Mouse (Mus musculus) macrophage (primary cell): ENCODE results near the gene Osbp2. TPM values are rescaled to one million over a fixed set of nuclear protein-coding genes. Genes with fewer than 3 reads are reported as not detected.

Source experiments
- H3K27ac ChIP-seq: fragments of 350-480 bp; formaldehyde crosslinking; 2 replicates; pipeline ENCODE4 v1.9.0; 2021
- H3K36me3 ChIP-seq: fragments of 350-480 bp; formaldehyde crosslinking; 2 replicates; pipeline ENCODE4 v1.9.0; 2021; ENCODE audit errors: inconsistent target
- H3K4me3 ChIP-seq: fragments of 350-480 bp; formaldehyde crosslinking; 2 replicates; pipeline ENCODE4 v1.9.0; 2021; ENCODE audit errors: inconsistent target
- H3K79me2 ChIP-seq: fragments of 350-480 bp; formaldehyde crosslinking; 2 replicates; pipeline ENCODE4 v1.9.0; 2021; ENCODE audit errors: inconsistent target
- WGBS: methylation state at CpG from one replicate; pipeline ENCODE4 v1.1.7; 2026; ENCODE audit warnings: inconsistent platforms; ENCODE audit not compliant: missing documents; 5-methylcytosine and 5-hydroxymethylcytosine counted together
- polyA plus RNA-seq: library from polyadenylated mRNA; stranded (reverse); fragments of 250-400 nt; gene quantifications from 3 replicates; pipeline ENCODE4 v1.2.4, GENCODE M21; 2018; ENCODE audit warnings: inconsistent platforms

The Osbp2 gene
- polyA plus RNA-seq, 1 experiment from 2014 or later: 28.2 TPM

GRCm38 (mm10) chr11:3853481-3854034, 10.1 kb downstream of the Osbp2 start:
- Histone ChIP-seq H3K27ac (no peak overlapping the region), H3K36me3 (no peaks in the 10 kb centered on the region), H3K79me2 (no peaks in the 10 kb centered on the region), H3K4me3 (no peak overlapping the region)
- WGBS: 32% methylated on average over 5 of the region's 5 CpGs

- Histone ChIP-seq H3K4me3 (no peak overlapping the region), H3K27ac (no peak overlapping the region), H3K36me3 (no peaks in the 10 kb centered on the region), H3K79me2 (no peaks in the 10 kb centered on the region)
- 94% methylated on average over 8 of the region's 10 CpGs for WGBS
Measured at GRCm38 (mm10) chr11:3853031-3853430, 10.7 kb downstream of the Osbp2 start.

- WGBS: 95% methylated on average over 4 of the region's 4 CpGs
- Histone ChIP-seq H3K4me3 (no peak overlapping the region), H3K36me3 (no peaks in the 10 kb centered on the region), H3K27ac (no peak overlapping the region), H3K79me2 (no peaks in the 10 kb centered on the region)
Measured at GRCm38 (mm10) chr11:3851872-3852271, 11.8 kb downstream of the Osbp2 start.

- no peak overlapping the region for H3K4me3 ChIP-seq
- no peaks in the 10 kb centered on the region for H3K36me3 ChIP-seq
- WGBS: 83% methylated on average over 5 of the region's 5 CpGs
- H3K27ac ChIP-seq: no peak overlapping the region
- H3K79me2 ChIP-seq: no peaks in the 10 kb centered on the region
Measured at GRCm38 (mm10) chr11:3850746-3851277, 12.9 kb downstream of the Osbp2 start.

GRCm38 (mm10) chr11:3850315-3850614, 13.4 kb downstream of the Osbp2 start:
- H3K36me3 ChIP-seq: no peaks in the 10 kb centered on the region
- no peak overlapping the region for H3K4me3 ChIP-seq
- 94% methylated on average over 2 of the region's 2 CpGs for WGBS
- H3K79me2 ChIP-seq: no peaks in the 10 kb centered on the region
- H3K27ac ChIP-seq: no peak overlapping the region

GRCm38 (mm10) chr11:3849469-3850314, 14.0 kb downstream of the Osbp2 start:
- 73% methylated on average over 15 of the region's 15 CpGs for WGBS
- Histone ChIP-seq H3K79me2 (no peaks in the 10 kb centered on the region), H3K27ac (no peak overlapping the region), H3K4me3 (no peak overlapping the region), H3K36me3 (no peaks in the 10 kb centered on the region)

GRCm38 (mm10) chr11:3846351-3846750, 17.4 kb downstream of the Osbp2 start:
- H3K79me2 ChIP-seq: no peaks in the 10 kb centered on the region
- no peak overlapping the region for H3K4me3 ChIP-seq
- H3K36me3 ChIP-seq: no peaks in the 10 kb centered on the region
- WGBS: 82% methylated on average over 2 of the region's 2 CpGs
- no peak overlapping the region for H3K27ac ChIP-seq

- H3K27ac ChIP-seq: no peak overlapping the region
- H3K36me3 ChIP-seq: no peaks in the 10 kb centered on the region
- H3K4me3 ChIP-seq: no peak overlapping the region
- H3K79me2 ChIP-seq: no peaks in the 10 kb centered on the region
- 94% methylated on average over 17 of the region's 17 CpGs for WGBS
Measured at GRCm38 (mm10) chr11:3843943-3844734, 19.6 kb downstream of the Osbp2 start.

- 94% methylated on average over 4 of the region's 4 CpGs for WGBS
- Histone ChIP-seq H3K27ac (no peak overlapping the region), H3K79me2 (no peaks in the 10 kb centered on the region)
Measured at GRCm38 (mm10) chr11:3835271-3835670, 28.4 kb downstream of the Osbp2 start.

GRCm38 (mm10) chr11:3834421-3835098, 29.1 kb downstream of the Osbp2 start:
- 56% methylated on average over 13 of the region's 13 CpGs for WGBS
- Histone ChIP-seq H3K27ac (no peak overlapping the region), H3K4me3 (no peak overlapping the region), H3K36me3 (no peaks in the 10 kb centered on the region), H3K79me2 (no peaks in the 10 kb centered on the region)

More at GRCm38 (mm10) chr11:3835271-3835670, 28.4 kb downstream of the Osbp2 start:
- Histone ChIP-seq H3K36me3 (no peaks in the 10 kb centered on the region), H3K4me3 (no peak overlapping the region)

GRCm38 (mm10) chr11:3833544-3834420, 29.9 kb downstream of the Osbp2 start:
- Histone ChIP-seq H3K4me3 (no peak overlapping the region), H3K27ac (no peak overlapping the region), H3K79me2 (no peaks in the 10 kb centered on the region), H3K36me3 (no peaks in the 10 kb centered on the region)
- 62% methylated on average over 21 of the region's 21 CpGs for WGBS

GRCm38 (mm10) chr11:3832193-3832901, 31.4 kb downstream of the Osbp2 start:
- no peaks in the 10 kb centered on the region for H3K79me2 ChIP-seq
- WGBS: 43% methylated on average over 6 of the region's 6 CpGs
- no peak overlapping the region for H3K27ac ChIP-seq
- no peak overlapping the region for H3K4me3 ChIP-seq
- no peaks in the 10 kb centered on the region for H3K36me3 ChIP-seq

GRCm38 (mm10) chr11:3829736-3830135, 34.0 kb downstream of the Osbp2 start:
- WGBS: 93% methylated on average over 5 of the region's 5 CpGs
- Histone ChIP-seq H3K79me2 (no peaks in the 10 kb centered on the region), H3K36me3 (no peaks in the 10 kb centered on the region), H3K27ac (no peak overlapping the region), H3K4me3 (no peak overlapping the region)
